Mouse (Mus musculus): ENCODE measurements around the gene Map3k10. TPM values are rescaled to one million over a fixed set of nuclear protein-coding genes. Genes with fewer than 3 reads are reported as not detected.

The Map3k10 gene
- polyA plus RNA-seq, 1 experiment from 2014 or later = 9.0 TPM

- 56% methylated on average over 1 of the region's 1 CpGs for WGBS
- no peak overlapping the region for H3K4me2 ChIP-seq
- no peak overlapping the region for H3K4me3 ChIP-seq
- H3K27me3 ChIP-seq = no peaks in the 10 kb centered on the region
- peaks cover 98% of the 10 kb centered on the region for H3K36me3 ChIP-seq
- no peak for ATAC-seq (ENCODE audit: insufficient number of reproducible peaks, low FRiP score, low TSS enrichment, low read depth)
- no peaks in the 10 kb centered on the region for H3K9me3 ChIP-seq
- H3K27ac ChIP-seq = no peak overlapping the region
- no peak overlapping the region for H3K9ac ChIP-seq
- no peaks in the 10 kb centered on the region for H3K4me1 ChIP-seq
Observed at GRCm38 (mm10) chr7:27622234-27622633, 52.2 kb downstream of the Map3k10 start.

- Histone ChIP-seq H3K4me2 (no peak overlapping the region), H3K4me1 (no peaks in the 10 kb centered on the region), H3K36me3 (peaks cover 98% of the 10 kb centered on the region), H3K9ac (no peak overlapping the region), H3K27me3 (no peaks in the 10 kb centered on the region), H3K27ac (no peak overlapping the region), H3K4me3 (no peak overlapping the region), H3K9me3 (no peaks in the 10 kb centered on the region)
- ATAC-seq (ENCODE audit: insufficient number of reproducible peaks, low FRiP score, low TSS enrichment, low read depth) = no peak
- WGBS = 72% methylated on average over 6 of the region's 6 CpGs
Observed at GRCm38 (mm10) chr7:27621028-27621427, 53.4 kb downstream of the Map3k10 start.

GRCm38 (mm10) chr7:27613751-27614499 is 60.5 kb downstream of the Map3k10 start:
- H3K4me3 ChIP-seq = no peak overlapping the region
- peaks cover 60% of the 10 kb centered on the region for H3K36me3 ChIP-seq

GRCm38 (mm10) chr7:27612940-27613339 is 61.5 kb downstream of the Map3k10 start:
- Histone ChIP-seq H3K4me1 (peaks cover 2% of the 10 kb centered on the region), H3K4me3 (no peak overlapping the region), H3K9ac (no peak overlapping the region), H3K27me3 (no peaks in the 10 kb centered on the region), H3K27ac (no peak overlapping the region), H3K36me3 (peaks cover 55% of the 10 kb centered on the region), H3K4me2 (no peak overlapping the region), H3K9me3 (no peaks in the 10 kb centered on the region)
- no peak for ATAC-seq (ENCODE audit: insufficient number of reproducible peaks, low FRiP score, low TSS enrichment, low read depth)
- 78% methylated on average over 4 of the region's 4 CpGs for WGBS

More at GRCm38 (mm10) chr7:27613751-27614499, 60.5 kb downstream of the Map3k10 start:
- no peak for ATAC-seq (ENCODE audit: insufficient number of reproducible peaks, low FRiP score, low TSS enrichment, low read depth)
- Histone ChIP-seq H3K9me3 (no peaks in the 10 kb centered on the region), H3K4me2 (no peak overlapping the region), H3K27ac (no peak overlapping the region), H3K9ac (no peak overlapping the region), H3K27me3 (no peaks in the 10 kb centered on the region), H3K4me1 (no peaks in the 10 kb centered on the region)
- WGBS = 84% methylated on average over 8 of the region's 8 CpGs

- Histone ChIP-seq H3K27me3 (no peaks in the 10 kb centered on the region), H3K27ac (no peak overlapping the region), H3K4me2 (no peak overlapping the region), H3K4me1 (peaks cover 22% of the 10 kb centered on the region), H3K9me3 (no peaks in the 10 kb centered on the region), H3K36me3 (peaks cover 35% of the 10 kb centered on the region), H3K4me3 (no peak overlapping the region), H3K9ac (no peak overlapping the region)
- ATAC-seq (ENCODE audit: insufficient number of reproducible peaks, low FRiP score, low TSS enrichment, low read depth) = no peak
- 88% methylated on average over 5 of the region's 5 CpGs for WGBS
Observed at GRCm38 (mm10) chr7:27610871-27611270, 63.5 kb downstream of the Map3k10 start.

- H3K9ac ChIP-seq = no peak overlapping the region
- H3K4me3 ChIP-seq = no peak overlapping the region
- peaks cover 31% of the 10 kb centered on the region for H3K36me3 ChIP-seq
- no peak overlapping the region for H3K27ac ChIP-seq
- ATAC-seq (ENCODE audit: insufficient number of reproducible peaks, low FRiP score, low TSS enrichment, low read depth) = no peak
- H3K27me3 ChIP-seq = no peaks in the 10 kb centered on the region
- H3K9me3 ChIP-seq = no peaks in the 10 kb centered on the region
- WGBS = 92% methylated on average over 3 of the region's 3 CpGs
- peaks cover 27% of the 10 kb centered on the region for H3K4me1 ChIP-seq
- no peak overlapping the region for H3K4me2 ChIP-seq
Observed at GRCm38 (mm10) chr7:27610370-27610769, 64.0 kb downstream of the Map3k10 start.

- H3K4me2 ChIP-seq = no peak overlapping the region
- peaks cover 32% of the 10 kb centered on the region for H3K4me1 ChIP-seq
- peaks cover 31% of the 10 kb centered on the region for H3K36me3 ChIP-seq
- H3K27me3 ChIP-seq = no peaks in the 10 kb centered on the region
- no peak overlapping the region for H3K27ac ChIP-seq
- no peaks in the 10 kb centered on the region for H3K9me3 ChIP-seq
- WGBS = 76% methylated on average over 2 of the region's 2 CpGs
- H3K4me3 ChIP-seq = no peak overlapping the region
- ATAC-seq (ENCODE audit: insufficient number of reproducible peaks, low FRiP score, low TSS enrichment, low read depth) = no peak
- no peak overlapping the region for H3K9ac ChIP-seq
Observed at GRCm38 (mm10) chr7:27609688-27610087, 64.7 kb downstream of the Map3k10 start.

GRCm38 (mm10) chr7:27609285-27609684 is 65.1 kb downstream of the Map3k10 start:
- 96% methylated on average over 4 of the region's 4 CpGs for WGBS
- no peak overlapping the region for H3K4me2 ChIP-seq
- H3K9me3 ChIP-seq = no peaks in the 10 kb centered on the region
- H3K4me1 ChIP-seq = peaks cover 35% of the 10 kb centered on the region
- H3K27ac ChIP-seq = no peak overlapping the region
- no peaks in the 10 kb centered on the region for H3K27me3 ChIP-seq
- H3K4me3 ChIP-seq = no peak overlapping the region
- ATAC-seq (ENCODE audit: insufficient number of reproducible peaks, low FRiP score, low TSS enrichment, low read depth) = no peak
- no peak overlapping the region for H3K9ac ChIP-seq
- peaks cover 31% of the 10 kb centered on the region for H3K36me3 ChIP-seq

GRCm38 (mm10) chr7:27608130-27608529 is 66.3 kb downstream of the Map3k10 start:
- Histone ChIP-seq H3K9ac (no peak overlapping the region), H3K9me3 (no peaks in the 10 kb centered on the region), H3K36me3 (peaks cover 33% of the 10 kb centered on the region), H3K4me2 (no peak overlapping the region), H3K27ac (peak overlapping the region; percentile 64; the same call in 1 of the 2 replicates), H3K4me1 (peaks cover 38% of the 10 kb centered on the region), H3K27me3 (no peaks in the 10 kb centered on the region), H3K4me3 (no peak overlapping the region)
- ATAC-seq (ENCODE audit: insufficient number of reproducible peaks, low FRiP score, low TSS enrichment, low read depth) = no peak
- WGBS = 82% methylated on average over 3 of the region's 3 CpGs

- H3K27ac ChIP-seq = peak overlapping the region; percentile 64
- H3K4me3 ChIP-seq = no peak overlapping the region
- H3K9me3 ChIP-seq = no peaks in the 10 kb centered on the region
- WGBS = 55% methylated on average over 5 of the region's 5 CpGs
- no peaks in the 10 kb centered on the region for H3K27me3 ChIP-seq
- H3K4me1 ChIP-seq = peaks cover 42% of the 10 kb centered on the region
- H3K4me2 ChIP-seq = no peak overlapping the region
- no peak overlapping the region for H3K9ac ChIP-seq
- H3K36me3 ChIP-seq = peaks cover 36% of the 10 kb centered on the region
- ATAC-seq (ENCODE audit: insufficient number of reproducible peaks, low FRiP score, low TSS enrichment, low read depth) = no peak
Observed at GRCm38 (mm10) chr7:27607580-27607979, 66.8 kb downstream of the Map3k10 start.

GRCm38 (mm10) chr7:27606481-27607254 is 67.7 kb downstream of the Map3k10 start:
- H3K9ac ChIP-seq = no peak overlapping the region
- no peaks in the 10 kb centered on the region for H3K9me3 ChIP-seq
- no peak for ATAC-seq (ENCODE audit: insufficient number of reproducible peaks, low FRiP score, low TSS enrichment, low read depth)
- no peaks in the 10 kb centered on the region for H3K27me3 ChIP-seq
- H3K4me1 ChIP-seq = peaks cover 47% of the 10 kb centered on the region
- H3K36me3 ChIP-seq = peaks cover 36% of the 10 kb centered on the region
- 47% methylated on average over 10 of the region's 10 CpGs for WGBS
- no peak overlapping the region for H3K4me2 ChIP-seq
- H3K4me3 ChIP-seq = no peak overlapping the region
- peak overlapping the region; percentile 83 for H3K27ac ChIP-seq
